Comparison of ENCODE assay signal across 12 mouse cellular contexts in genomic region chr1:86416321-86416720, GRCm38 (mm10). TPM values are rescaled to one million over a fixed set of nuclear protein-coding genes. Genes with fewer than 3 reads are reported as not detected.
A peak's percentile ranks its signal among the peaks of the same experiment; 100 is the strongest.
DNase-seq lines count a peak whose midpoint lies in the region; ATAC-seq and TF ChIP-seq lines count a peak whose summit lies in the region.
"Had no signal": no experiment of that assay in that cellular context is flagged by ENCODE, and none has a peak within 500 bp of the region (broad histone marks: within the 10 kb centered on the region; RNA-seq: fewer than 3 reads in every experiment).

No protein-coding gene starts in this region.

- H3K4me3 ChIP-seq in intestine, postnatal 0 days (ENCODE audit: low read depth, low read length), result no peak overlapping the region
- no peak overlapping the region for H3K4me3 ChIP-seq in intestine, embryonic 16.5 days (ENCODE audit: low read length)
- no peak overlapping the region for H3K4me3 ChIP-seq in CH12.LX (replicated peaks in 1 of 3; ENCODE audit: low read depth in 2 of 3, low read length in 2 of 3, poor library complexity in 1 of 3)
- no peak overlapping the region for H3K4me3 ChIP-seq in embryonic fibroblast, embryonic 13.5 days (ENCODE audit: insufficient read depth, low read length)
- H3K4me3 ChIP-seq: midbrain, embryonic 12.5 days had no signal

- no peak overlapping the region for H3K27ac ChIP-seq in intestine, postnatal 0 days (ENCODE audit: low read depth, low read length)
- H3K27ac ChIP-seq in intestine, embryonic 16.5 days (ENCODE audit: low read length), result no peak overlapping the region
- no peak overlapping the region for H3K27ac ChIP-seq in CH12.LX (ENCODE audit: insufficient read depth, low read depth)
- H3K27ac ChIP-seq in embryonic fibroblast, embryonic 13.5 days (ENCODE audit: insufficient read depth, low read length), result no peak overlapping the region
- H3K27ac ChIP-seq: midbrain, embryonic 12.5 days had no signal

- WGBS in intestine, postnatal 0 days, result 68% methylated on average over 6 of the region's 6 CpGs
- WGBS in intestine, embryonic 16.5 days, result 62% methylated on average over 6 of the region's 6 CpGs

- in situ Hi-C loops in CH12.LX (cut with MboI; ENCODE audit: low pct_ligation_motif_present, low pct_unique_long_range_greater_than_20kb, low sequenced_read_pairs), result no loop called here

- DNase-seq in A20 (ENCODE audit: low read depth, low spot score) (peak; percentile 65), CH12.LX (ENCODE audit: extremely low read depth) (peak; percentile 51)
- DNase-seq in urinary bladder, postnatal 4 days (ENCODE audit: low spot score in 2 of 2), result no peak
- DNase-seq in layer of hippocampus, adult 11-12 months (ENCODE audit: low spot score), result no peak
- DNase-seq in left cerebral cortex, adult 8-10 months (ENCODE audit: low spot score in 2 of 2), result no peak

- H3K4me1 ChIP-seq in intestine, postnatal 0 days (replicated peaks; ENCODE audit: control insufficient read depth, insufficient read depth, low read length), result no peaks in the 10 kb centered on the region
- no peaks in the 10 kb centered on the region for H3K4me1 ChIP-seq in intestine, embryonic 16.5 days (ENCODE audit: control insufficient read depth, insufficient read depth, low read length)
- peaks cover 8 to 20% of the 10 kb centered on the region in 2 experiments for H3K4me1 ChIP-seq in CH12.LX (ENCODE audit: control insufficient read depth in 1 of 2, insufficient read depth in 2 of 2)
- no peaks in the 10 kb centered on the region for H3K4me1 ChIP-seq in embryonic fibroblast, embryonic 13.5 days (ENCODE audit: control insufficient read depth, insufficient read depth, low read length)

- no peak overlapping the region for H3K4me2 ChIP-seq in intestine, postnatal 0 days (replicated peaks; ENCODE audit: low read depth)
- no peak overlapping the region for H3K4me2 ChIP-seq in intestine, embryonic 16.5 days (ENCODE audit: low read depth, low read length)
- H3K4me2 ChIP-seq in CH12.LX (ENCODE audit: insufficient read depth, low read depth, poor library complexity, severe bottlenecking), result no peak overlapping the region
- H3K4me2 ChIP-seq: midbrain, embryonic 12.5 days had no signal

- no peak for TF ChIP-seq EP300 in CH12.LX (IDR thresholded peaks at IDR 0.05; ENCODE audit: low read length)

- H3K36me3 ChIP-seq in intestine, postnatal 0 days (ENCODE audit: control insufficient read depth, insufficient read depth), result no peaks in the 10 kb centered on the region
- H3K36me3 ChIP-seq in intestine, embryonic 16.5 days (ENCODE audit: control insufficient read depth, insufficient read depth, low read length), result no peaks in the 10 kb centered on the region
- H3K36me3 ChIP-seq in CH12.LX (replicated peaks in 1 of 2; ENCODE audit: control insufficient read depth in 1 of 2, insufficient read depth in 1 of 2, low read length in 1 of 2), result no peaks in the 10 kb centered on the region
- H3K36me3 ChIP-seq: midbrain, embryonic 12.5 days had no signal

- no peaks in the 10 kb centered on the region for H3K9me3 ChIP-seq in intestine, postnatal 0 days (ENCODE audit: control insufficient read depth)
- no peaks in the 10 kb centered on the region for H3K9me3 ChIP-seq in intestine, embryonic 16.5 days (ENCODE audit: control insufficient read depth, low read length)
- no peaks in the 10 kb centered on the region for H3K9me3 ChIP-seq in CH12.LX (replicated peaks; ENCODE audit: low read length)
- H3K9me3 ChIP-seq: midbrain, embryonic 12.5 days had no signal

- peak; percentile 67 for TF ChIP-seq RAD21 in CH12.LX (IDR thresholded peaks at IDR 0.05; ENCODE audit: low read depth, low read length)

- H3K79me2 ChIP-seq in CH12.LX (replicated peaks; ENCODE audit: control insufficient read depth, extremely low read depth, insufficient read depth, poor library complexity, severe bottlenecking), result no peaks in the 10 kb centered on the region

- TF ChIP-seq CTCF in intestine, postnatal 0 days (IDR thresholded peaks at IDR 0.05; ENCODE audit: low read depth), result peak; percentile 78
- TF ChIP-seq CTCF in CH12.LX (conservative IDR thresholded peaks at IDR 0.05 in 1 of 2, IDR thresholded peaks at IDR 0.05 in 1 of 2; ENCODE audit: low read depth in 2 of 2, low read length in 2 of 2), result peak; percentile 60 to 80
- TF ChIP-seq CTCF in embryonic fibroblast, embryonic 13.5 days (IDR thresholded peaks at IDR 0.05; ENCODE audit: borderline replicate concordance, insufficient read depth, low read length), result peak; percentile 49; the same call in 1 of the 2 replicates

- H3K9ac ChIP-seq in intestine, postnatal 0 days (ENCODE audit: low read depth, low read length), result no peak overlapping the region
- no peak overlapping the region for H3K9ac ChIP-seq in intestine, embryonic 16.5 days (ENCODE audit: low read depth, low read length)
- H3K9ac ChIP-seq in CH12.LX (ENCODE audit: insufficient read depth, low read depth), result no peak overlapping the region
- H3K9ac ChIP-seq: midbrain, embryonic 12.5 days had no signal

- dilution Hi-C loops in CH12.LX (cut with MboI; ENCODE audit: extremely low pct_ligation_motif_present, extremely low pct_unique_long_range_greater_than_20kb, low sequenced_read_pairs), result no loop called here

- no peak for ATAC-seq in intestine, postnatal 0 days
- no peak for ATAC-seq in intestine, embryonic 16.5 days

- TF ChIP-seq POLR2A in CH12.LX (IDR thresholded peaks at IDR 0.05; ENCODE audit: low read depth, low read length), result no peak
- TF ChIP-seq POLR2A in embryonic fibroblast, embryonic 13.5 days (IDR thresholded peaks at IDR 0.05; ENCODE audit: low read depth, low read length), result no peak

- no peaks in the 10 kb centered on the region for H3K27me3 ChIP-seq in intestine, postnatal 0 days (replicated peaks; ENCODE audit: control insufficient read depth, insufficient read depth, low read length)
- H3K27me3 ChIP-seq in intestine, embryonic 16.5 days (replicated peaks; ENCODE audit: control insufficient read depth, insufficient read depth, low read length), result no peaks in the 10 kb centered on the region
- no peaks in the 10 kb centered on the region for H3K27me3 ChIP-seq in CH12.LX (replicated peaks)
- H3K27me3 ChIP-seq: midbrain, embryonic 12.5 days had no signal

TF ChIP-seq in CH12.LX, 34 proteins besides CTCF, POLR2A, EP300 and RAD21:
- peak; percentile 85 for TF ChIP-seq ZNF384 (IDR thresholded peaks at IDR 0.05; ENCODE audit: low read depth, low read length)
- peak; percentile 61 for TF ChIP-seq SMC3 (IDR thresholded peaks at IDR 0.05; ENCODE audit: low read depth, low read length)
- TF ChIP-seq USF2 (conservative IDR thresholded peaks at IDR 0.05; ENCODE audit: low read depth, low read length), result no peak

RNA-seq across cellular contexts. Expression of gene Nmur1, which starts 9.7 kb away (rescaled TPM):
- 4.3 and 4.5 TPM in 2 replicates for polyA plus RNA-seq in intestine, postnatal 0 days (2015; fragmentation: Nextera tagmentation; extraction: Ambion mirVana)
- polyA plus RNA-seq in intestine, embryonic 16.5 days (2015; fragmentation: Nextera tagmentation; extraction: Ambion mirVana), result 0.46 and 0.88 TPM in 2 replicates
- total RNA-seq in CH12.LX (2012; rRNA removed), result 0.13 TPM in 1 of 2 replicates, not detected in the other
- total RNA-seq in CH12.LX (2014; rRNA removed), result not detected in 2 replicates
- polyA plus RNA-seq in CH12.LX (2012; ENCODE audit: insufficient read length, low read depth), result 0.16 TPM in 1 of 2 replicates, not detected in the other
- not detected in 2 replicates for polyA plus RNA-seq in embryonic fibroblast, embryonic 13.5 days (2011; ENCODE audit: insufficient read length, low read depth, missing spikeins)
- under 1 TPM in 2 of 4 experiments, not detected in 2; 0.37 to 0.59 TPM for total RNA-seq in left cerebral cortex, adult 8-10 months (2022)
- polyA plus RNA-seq: embryonic facial prominence, embryonic 14.5 days; kidney, embryonic 14.5 days; midbrain, embryonic 12.5 days; stomach, embryonic 16.5 days had no signal

RNA-seq across cellular contexts. Expression of gene Tex44, which starts 9.8 kb away (rescaled TPM):
- polyA plus RNA-seq in intestine, postnatal 0 days (2015; fragmentation: Nextera tagmentation; extraction: Ambion mirVana), result not detected in 2 replicates
- polyA plus RNA-seq in intestine, embryonic 16.5 days (2015; fragmentation: Nextera tagmentation; extraction: Ambion mirVana), result not detected in 2 replicates
- total RNA-seq in CH12.LX (2012; rRNA removed) (not detected in 2 replicates), CH12.LX (2014; rRNA removed) (not detected in 2 replicates)
- polyA plus RNA-seq in CH12.LX (2012; ENCODE audit: insufficient read length, low read depth), result not detected in 2 replicates
- polyA plus RNA-seq in embryonic fibroblast, embryonic 13.5 days (2011; ENCODE audit: insufficient read length, low read depth, missing spikeins), result not detected in 2 replicates
- not detected for total RNA-seq in left cerebral cortex, adult 8-10 months (2022)
- polyA plus RNA-seq: embryonic facial prominence, embryonic 14.5 days; kidney, embryonic 14.5 days; midbrain, embryonic 12.5 days; stomach, embryonic 16.5 days had no signal

RNA-seq across cellular contexts. Expression of gene Ncl, which starts 57.1 kb away (rescaled TPM):
- polyA plus RNA-seq in intestine, postnatal 0 days (2015; fragmentation: Nextera tagmentation; extraction: Ambion mirVana), result 172 and 188 TPM in 2 replicates
- polyA plus RNA-seq in intestine, embryonic 16.5 days (2015; fragmentation: Nextera tagmentation; extraction: Ambion mirVana), result 355 and 416 TPM in 2 replicates
- 359 and 490 TPM in 2 replicates for total RNA-seq in CH12.LX (2012; rRNA removed)
- total RNA-seq in CH12.LX (2014; rRNA removed), result 176 and 184 TPM in 2 replicates
- 2,617 and 2,771 TPM in 2 replicates for polyA plus RNA-seq in CH12.LX (2012; ENCODE audit: insufficient read length, low read depth)
- 469 and 498 TPM in 2 replicates for polyA plus RNA-seq in embryonic fibroblast, embryonic 13.5 days (2011; ENCODE audit: insufficient read length, low read depth, missing spikeins)
- total RNA-seq in left cerebral cortex, adult 8-10 months (2022), result 100 to 1,000 TPM; 151 to 166 (median 164) TPM

Comparison
In these comparisons a context has a peak if more than half of its experiments do, and no peak if none do; other contexts are left out.
1. DNase-seq: peak in A20 (single experiment) and CH12.LX (single experiment); none in urinary bladder, postnatal 4 days (0 of 2), layer of hippocampus, adult 11-12 months (single experiment) and left cerebral cortex, adult 8-10 months (0 of 2).
2. Peak in every context shown above with its lines, with median percentiles within 50 percentile points of each other: CTCF ChIP-seq.